Mouse (Mus musculus): Measurements from ENCODE around the gene Rapgef1. TPM values are rescaled to one million over a fixed set of nuclear protein-coding genes. Genes with fewer than 3 reads are reported as not detected.

Rapgef1 gene
- total and polyA plus RNA-seq, 2 experiments: 11.8 to 25.3 TPM

GRCm38 (mm10) chr2:29582415-29582814 lies 37.1 kb upstream of the Rapgef1 start:
- WGBS: 8% methylated on average over 7 of the region's 7 CpGs

GRCm38 (mm10) chr2:29586017-29586702 lies 33.4 kb upstream of the Rapgef1 start:
- Histone ChIP-seq H3K4me1 (ENCODE audit: control insufficient read depth, insufficient read depth, low read length) (no peaks in the 10 kb centered on the region), H3K9ac (ENCODE audit: low read depth, low read length) (no peak overlapping the region), H3K27me3 (ENCODE audit: control insufficient read depth, insufficient read depth, low read length) (no peaks in the 10 kb centered on the region), H3K79me2 (ENCODE audit: control insufficient read depth, insufficient read depth, low read length) (no peaks in the 10 kb centered on the region), H3K27ac (replicated peaks; ENCODE audit: insufficient read depth, low read depth, low read length) (no peak overlapping the region), H3K4me3 (ENCODE audit: insufficient read depth, low read depth, low read length) (no peak overlapping the region), H3K36me3 (ENCODE audit: control insufficient read depth, insufficient read depth, low read length) (no peaks in the 10 kb centered on the region)
- no peak for DNase-seq (ENCODE audit: extremely low read depth, low read depth, low spot score)
- TF ChIP-seq CTCF (IDR thresholded peaks at IDR 0.05; ENCODE audit: low read depth, low read length) (no peak), POLR2A (IDR thresholded peaks at IDR 0.05; ENCODE audit: extremely low read depth, insufficient read depth, low read length) (no peak)
- 42% methylated on average over 8 of the region's 8 CpGs for WGBS

More at GRCm38 (mm10) chr2:29582415-29582814, 37.1 kb upstream of the Rapgef1 start:
- Histone ChIP-seq H3K9ac (ENCODE audit: low read depth, low read length) (no peak overlapping the region), H3K79me2 (ENCODE audit: control insufficient read depth, insufficient read depth, low read length) (no peaks in the 10 kb centered on the region), H3K36me3 (ENCODE audit: control insufficient read depth, insufficient read depth, low read length) (no peaks in the 10 kb centered on the region), H3K27ac (replicated peaks; ENCODE audit: insufficient read depth, low read depth, low read length) (no peak overlapping the region), H3K4me3 (ENCODE audit: insufficient read depth, low read depth, low read length) (no peak overlapping the region), H3K4me1 (ENCODE audit: control insufficient read depth, insufficient read depth, low read length) (no peaks in the 10 kb centered on the region), H3K27me3 (ENCODE audit: control insufficient read depth, insufficient read depth, low read length) (no peaks in the 10 kb centered on the region)
- TF ChIP-seq CTCF (IDR thresholded peaks at IDR 0.05; ENCODE audit: low read depth, low read length): peak; percentile 95
- no peak for TF ChIP-seq POLR2A (IDR thresholded peaks at IDR 0.05; ENCODE audit: extremely low read depth, insufficient read depth, low read length)
- peak; percentile 30 for DNase-seq (ENCODE audit: extremely low read depth, low read depth, low spot score)

DNA sequence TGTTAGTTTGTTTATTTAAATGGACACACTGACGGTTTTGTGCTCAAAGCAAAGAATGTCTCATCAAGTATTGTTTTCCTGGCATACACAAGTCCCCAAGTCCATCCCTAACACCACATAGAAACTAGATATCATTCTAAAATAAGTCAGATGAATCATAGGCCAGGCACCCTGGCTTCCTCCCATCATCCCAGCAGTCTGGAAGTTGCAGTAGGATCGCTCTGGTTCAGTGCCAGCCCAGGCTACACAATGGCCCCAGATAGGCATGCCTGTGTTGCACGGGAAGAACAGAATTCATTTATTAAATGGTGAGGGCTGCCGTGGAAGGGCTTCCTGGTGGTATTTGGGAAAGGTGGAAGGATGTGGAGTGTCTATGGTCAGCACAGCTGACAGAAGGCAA lies 31.5 kb upstream of the Rapgef1 start:
- DNase-seq (ENCODE audit: extremely low read depth, low read depth, low spot score): no peak
- no peak overlapping the region for H3K27ac ChIP-seq (replicated peaks; ENCODE audit: insufficient read depth, low read depth, low read length)
- no peaks in the 10 kb centered on the region for H3K4me1 ChIP-seq (ENCODE audit: control insufficient read depth, insufficient read depth, low read length)
- TF ChIP-seq POLR2A (IDR thresholded peaks at IDR 0.05; ENCODE audit: extremely low read depth, insufficient read depth, low read length) (no peak), CTCF (IDR thresholded peaks at IDR 0.05; ENCODE audit: low read depth, low read length) (no peak)
- no peak overlapping the region for H3K9ac ChIP-seq (ENCODE audit: low read depth, low read length)
- H3K27me3 ChIP-seq (ENCODE audit: control insufficient read depth, insufficient read depth, low read length): no peaks in the 10 kb centered on the region
- no peaks in the 10 kb centered on the region for H3K79me2 ChIP-seq (ENCODE audit: control insufficient read depth, insufficient read depth, low read length)
- H3K4me3 ChIP-seq (ENCODE audit: insufficient read depth, low read depth, low read length): no peak overlapping the region
- H3K36me3 ChIP-seq (ENCODE audit: control insufficient read depth, insufficient read depth, low read length): no peaks in the 10 kb centered on the region
- 63% methylated on average over 4 of the region's 4 CpGs for WGBS

- Histone ChIP-seq H3K27ac (replicated peaks; ENCODE audit: insufficient read depth, low read depth, low read length) (no peak overlapping the region), H3K9ac (ENCODE audit: low read depth, low read length) (no peak overlapping the region), H3K4me1 (ENCODE audit: control insufficient read depth, insufficient read depth, low read length) (no peaks in the 10 kb centered on the region), H3K36me3 (ENCODE audit: control insufficient read depth, insufficient read depth, low read length) (no peaks in the 10 kb centered on the region), H3K4me3 (ENCODE audit: insufficient read depth, low read depth, low read length) (no peak overlapping the region), H3K79me2 (ENCODE audit: control insufficient read depth, insufficient read depth, low read length) (no peaks in the 10 kb centered on the region), H3K27me3 (ENCODE audit: control insufficient read depth, insufficient read depth, low read length) (no peaks in the 10 kb centered on the region)
- DNase-seq (ENCODE audit: extremely low read depth, low read depth, low spot score): no peak
- 36% methylated on average over 10 of the region's 10 CpGs for WGBS
- no peak for TF ChIP-seq POLR2A (IDR thresholded peaks at IDR 0.05; ENCODE audit: extremely low read depth, insufficient read depth, low read length)
- TF ChIP-seq CTCF (IDR thresholded peaks at IDR 0.05; ENCODE audit: low read depth, low read length): no peak
Observed at GRCm38 (mm10) chr2:29589266-29589665, 30.3 kb upstream of the Rapgef1 start.

- no peak for DNase-seq (ENCODE audit: extremely low read depth, low read depth, low spot score)
- H3K36me3 ChIP-seq (ENCODE audit: control insufficient read depth, insufficient read depth, low read length): no peaks in the 10 kb centered on the region
- TF ChIP-seq POLR2A (IDR thresholded peaks at IDR 0.05; ENCODE audit: extremely low read depth, insufficient read depth, low read length): no peak
- TF ChIP-seq CTCF (IDR thresholded peaks at IDR 0.05; ENCODE audit: low read depth, low read length): no peak
- H3K4me3 ChIP-seq (ENCODE audit: insufficient read depth, low read depth, low read length): no peak overlapping the region
- no peaks in the 10 kb centered on the region for H3K27me3 ChIP-seq (ENCODE audit: control insufficient read depth, insufficient read depth, low read length)
- H3K4me1 ChIP-seq (ENCODE audit: control insufficient read depth, insufficient read depth, low read length): no peaks in the 10 kb centered on the region
- no peaks in the 10 kb centered on the region for H3K79me2 ChIP-seq (ENCODE audit: control insufficient read depth, insufficient read depth, low read length)
- H3K9ac ChIP-seq (ENCODE audit: low read depth, low read length): no peak overlapping the region
- WGBS: 80% methylated on average over 6 of the region's 6 CpGs
- H3K27ac ChIP-seq (replicated peaks; ENCODE audit: insufficient read depth, low read depth, low read length): no peak overlapping the region
Observed at GRCm38 (mm10) chr2:29591626-29592025, 27.9 kb upstream of the Rapgef1 start.

GRCm38 (mm10) chr2:29592537-29592936 lies 27.0 kb upstream of the Rapgef1 start:
- no peaks in the 10 kb centered on the region for H3K27me3 ChIP-seq (ENCODE audit: control insufficient read depth, insufficient read depth, low read length)
- H3K27ac ChIP-seq (replicated peaks; ENCODE audit: insufficient read depth, low read depth, low read length): no peak overlapping the region
- no peaks in the 10 kb centered on the region for H3K36me3 ChIP-seq (ENCODE audit: control insufficient read depth, insufficient read depth, low read length)
- H3K79me2 ChIP-seq (ENCODE audit: control insufficient read depth, insufficient read depth, low read length): no peaks in the 10 kb centered on the region
- TF ChIP-seq POLR2A (IDR thresholded peaks at IDR 0.05; ENCODE audit: extremely low read depth, insufficient read depth, low read length): no peak
- TF ChIP-seq CTCF (IDR thresholded peaks at IDR 0.05; ENCODE audit: low read depth, low read length): no peak
- no peak overlapping the region for H3K9ac ChIP-seq (ENCODE audit: low read depth, low read length)
- no peaks in the 10 kb centered on the region for H3K4me1 ChIP-seq (ENCODE audit: control insufficient read depth, insufficient read depth, low read length)
- no peak overlapping the region for H3K4me3 ChIP-seq (ENCODE audit: insufficient read depth, low read depth, low read length)
- 65% methylated on average over 8 of the region's 8 CpGs for WGBS
- DNase-seq (ENCODE audit: extremely low read depth, low read depth, low spot score): no peak
